Mouse (Mus musculus): ENCODE data around the gene Tcl1b2. TPM values are rescaled to one million over a fixed set of nuclear protein-coding genes. Genes with fewer than 3 reads are reported as not detected.
"Not testable (repeated sequence)": the region's sequence is repeated elsewhere in the genome, so short reads cannot be mapped to it uniquely, and the experiment has no call there.

Gene Tcl1b2
- polyA plus RNA-seq, 1 experiment = not detected

- no peak within 1 kb of the TSS for H3K27ac ChIP-seq (ENCODE audit: insufficient read depth, low read length)
- no peak for TF ChIP-seq POLR2A (IDR thresholded peaks at IDR 0.05; ENCODE audit: low read depth, low read length)
- no peak for TF ChIP-seq CTCF (IDR thresholded peaks at IDR 0.05; ENCODE audit: borderline replicate concordance, insufficient read depth, low read length)
- no peak within 1 kb of the TSS for H3K4me3 ChIP-seq (ENCODE audit: insufficient read depth, low read length)
- no peaks in the 10 kb centered on the region for H3K4me1 ChIP-seq (ENCODE audit: control insufficient read depth, insufficient read depth, low read length)
Measured at GRCm38 (mm10) chr12:105159390-105159789, 13.6 kb downstream of the Tcl1b2 start, which contains the start of gene Tcl1b1. Gene Tcl1b1 (plus strand): TSS chr12:105159690.

- Histone ChIP-seq H3K4me3 (ENCODE audit: insufficient read depth, low read length) (no peak overlapping the region), H3K27ac (ENCODE audit: insufficient read depth, low read length) (no peak overlapping the region), H3K4me1 (ENCODE audit: control insufficient read depth, insufficient read depth, low read length) (no peaks in the 10 kb centered on the region)
- TF ChIP-seq CTCF (IDR thresholded peaks at IDR 0.05; ENCODE audit: borderline replicate concordance, insufficient read depth, low read length) = no peak
Measured at GRCm38 (mm10) chr12:105166734-105167133, 20.9 kb downstream of the Tcl1b2 start.

- TF ChIP-seq POLR2A (IDR thresholded peaks at IDR 0.05; ENCODE audit: low read depth, low read length) (no peak), CTCF (IDR thresholded peaks at IDR 0.05; ENCODE audit: borderline replicate concordance, insufficient read depth, low read length) (no peak)
- Histone ChIP-seq H3K4me1 (ENCODE audit: control insufficient read depth, insufficient read depth, low read length) (no peaks in the 10 kb centered on the region), H3K27ac (ENCODE audit: insufficient read depth, low read length) (no peak overlapping the region), H3K4me3 (ENCODE audit: insufficient read depth, low read length) (no peak overlapping the region)
Measured at GRCm38 (mm10) chr12:105173366-105173765, 27.6 kb downstream of the Tcl1b2 start.

- not testable (repeated sequence) for H3K27ac ChIP-seq (ENCODE audit: insufficient read depth, low read length); H3K4me1 ChIP-seq (ENCODE audit: control insufficient read depth, insufficient read depth, low read length); H3K4me3 ChIP-seq (ENCODE audit: insufficient read depth, low read length)
Measured at GRCm38 (mm10) chr12:105174318-105174717, 28.5 kb downstream of the Tcl1b2 start.

GRCm38 (mm10) chr12:105176044-105176443 is 30.2 kb downstream of the Tcl1b2 start, which contains the start of gene Tcl1b5:
Gene Tcl1b5 (plus strand): TSS chr12:105176344.
- not testable (repeated sequence) for H3K4me1 ChIP-seq (ENCODE audit: control insufficient read depth, insufficient read depth, low read length); H3K27ac ChIP-seq (ENCODE audit: insufficient read depth, low read length); H3K4me3 ChIP-seq (ENCODE audit: insufficient read depth, low read length)

GRCm38 (mm10) chr12:105181040-105181644 is 35.3 kb downstream of the Tcl1b2 start:
- not testable (repeated sequence) for H3K4me3 ChIP-seq (ENCODE audit: insufficient read depth, low read length); H3K27ac ChIP-seq (ENCODE audit: insufficient read depth, low read length); H3K4me1 ChIP-seq (ENCODE audit: control insufficient read depth, insufficient read depth, low read length)

- not testable (repeated sequence) for H3K4me1 ChIP-seq (ENCODE audit: control insufficient read depth, insufficient read depth, low read length); H3K4me3 ChIP-seq (ENCODE audit: insufficient read depth, low read length); H3K27ac ChIP-seq (ENCODE audit: insufficient read depth, low read length)
Measured at GRCm38 (mm10) chr12:105188980-105189379, 43.2 kb downstream of the Tcl1b2 start.

GRCm38 (mm10) chr12:105190743-105191142 is 44.9 kb downstream of the Tcl1b2 start, which contains the start of gene Tcl1b3:
Gene Tcl1b3 (plus strand): TSS chr12:105191043.
- H3K27ac ChIP-seq (ENCODE audit: insufficient read depth, low read length); H3K4me1 ChIP-seq (ENCODE audit: control insufficient read depth, insufficient read depth, low read length); H3K4me3 ChIP-seq (ENCODE audit: insufficient read depth, low read length): not testable (repeated sequence)

GRCm38 (mm10) chr12:105199684-105200497 is 54.1 kb downstream of the Tcl1b2 start:
- H3K4me3 ChIP-seq (ENCODE audit: insufficient read depth, low read length); H3K4me1 ChIP-seq (ENCODE audit: control insufficient read depth, insufficient read depth, low read length); H3K27ac ChIP-seq (ENCODE audit: insufficient read depth, low read length): not testable (repeated sequence)

GRCm38 (mm10) chr12:105201657-105202056 is 55.8 kb downstream of the Tcl1b2 start, which contains the start of gene Tcl1b4:
Gene Tcl1b4 (plus strand): TSS chr12:105201957.
- not testable (repeated sequence) for H3K4me3 ChIP-seq (ENCODE audit: insufficient read depth, low read length); H3K27ac ChIP-seq (ENCODE audit: insufficient read depth, low read length); H3K4me1 ChIP-seq (ENCODE audit: control insufficient read depth, insufficient read depth, low read length)

Other genes starting within 250 kb of the Tcl1b2 start
- 13.6 and 15.9 TPM in 2 replicates for gene Syne3, start 136.2 kb upstream of the Tcl1b2 start, polyA plus RNA-seq (2011; ENCODE audit: insufficient read length, low read depth, missing spikeins)
- 37.6 and 45.1 TPM in 2 replicates for gene Glrx5, start 113.3 kb upstream of the Tcl1b2 start, polyA plus RNA-seq (2011; ENCODE audit: insufficient read length, low read depth, missing spikeins)
- not detected in 2 replicates for gene Tcl1b1, start 13.7 kb downstream of the Tcl1b2 start, polyA plus RNA-seq (2011; ENCODE audit: insufficient read length, low read depth, missing spikeins)
- not detected in 2 replicates for gene Tcl1b5, start 30.3 kb downstream of the Tcl1b2 start, polyA plus RNA-seq (2011; ENCODE audit: insufficient read length, low read depth, missing spikeins)
- not detected in 2 replicates for gene Tcl1b3, start 45.0 kb downstream of the Tcl1b2 start, polyA plus RNA-seq (2011; ENCODE audit: insufficient read length, low read depth, missing spikeins)
- not detected in 2 replicates for gene Tcl1b4, start 55.9 kb downstream of the Tcl1b2 start, polyA plus RNA-seq (2011; ENCODE audit: insufficient read length, low read depth, missing spikeins)
- not detected in 2 replicates for gene Tcl1, start 76.8 kb downstream of the Tcl1b2 start, polyA plus RNA-seq (2011; ENCODE audit: insufficient read length, low read depth, missing spikeins)
- gene Tunar, start 187.9 kb downstream of the Tcl1b2 start, polyA plus RNA-seq (2011; ENCODE audit: insufficient read length, low read depth, missing spikeins) = not detected in 2 replicates

Data from embryonic fibroblast, embryonic 13.5 days (primary cell).